Mouse (Mus musculus): ENCODE data around the gene Tpcn2.

GRCm38 (mm10) chr7:145283041-145283440 lies 770 bp downstream of the Tpcn2 start:
- TF ChIP-seq CTCF (IDR thresholded peaks at IDR 0.05; ENCODE audit: low read depth) (no peak), EP300 (IDR thresholded peaks at IDR 0.05; ENCODE audit: low read depth) (no peak)
